Mouse (Mus musculus) liver, adult 2 months (tissue): ENCODE data around the gene Fbxw11.

Experiments
- CTCF ChIP-seq: fragments of 200-500 bp; IDR thresholded peaks from 2 replicates; pipeline ENCODE4 v1.5.1; 2011; ENCODE audit warnings: low read depth, low read length, control low read depth
- POLR2A ChIP-seq: fragments of 200-500 bp; IDR thresholded peaks from 2 replicates; pipeline ENCODE4 v1.6.1; 2011; ENCODE audit warnings: low read length, control low read depth; ENCODE audit not compliant: insufficient read depth; ENCODE audit errors: extremely low read depth

DNA sequence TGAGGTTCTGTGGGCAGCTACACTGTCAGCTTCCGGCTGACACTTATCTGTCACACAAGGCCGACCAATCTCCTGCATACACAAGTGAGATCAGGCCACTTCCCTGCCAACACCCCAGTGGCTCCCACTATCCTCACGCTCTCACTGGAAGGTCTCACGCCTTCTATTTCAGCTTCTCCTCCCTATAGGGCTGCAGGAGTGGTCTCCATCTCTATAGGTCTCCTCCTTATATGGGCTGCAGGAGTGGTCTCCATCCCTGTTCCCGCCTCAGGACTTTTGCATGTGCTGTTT lies 110.0 kb downstream of the Fbxw11 start:
- TF ChIP-seq POLR2A (no peak), CTCF (no peak)
